Mouse (Mus musculus) midbrain, embryonic 11.5 days (tissue): ENCODE data around the gene Itgb1bp1. TPM values are rescaled to one million over a fixed set of nuclear protein-coding genes. Genes with fewer than 3 reads are reported as not detected.

Experiments used
- ATAC-seq: fragments of 200-750 bp; cut with Nextera tagmentation; 2 replicates; pipeline ENCODE4 v1.8.0; 2017; ENCODE audit warnings: moderate TSS enrichment, moderate library complexity; ENCODE audit not compliant: low FRiP score
- DNase-seq: peaks from one replicate; pipeline ENCODE4 v3.0.0; 2015; ENCODE audit warnings: low spot score; ENCODE audit errors: missing footprints
- H3K27ac ChIP-seq: fragments of 300-500 bp; sonication (generic); 2 replicates; pipeline ENCODE4 v1.5.1; 2014; ENCODE audit warnings: low read depth, low read length
- H3K27me3 ChIP-seq: fragments of 300-500 bp; sonication (generic); 2 replicates; pipeline ENCODE4 v1.6.1; 2014; ENCODE audit warnings: mild to moderate bottlenecking, low read length, moderate library complexity, mixed read lengths; ENCODE audit not compliant: control insufficient read depth, insufficient read depth
- H3K36me3 ChIP-seq: fragments of 300-500 bp; sonication (generic); 2 replicates; pipeline ENCODE4 v1.6.1; 2014; ENCODE audit warnings: mild to moderate bottlenecking, low read length, moderate library complexity, mixed read lengths; ENCODE audit not compliant: control insufficient read depth, insufficient read depth
- H3K4me1 ChIP-seq: fragments of 300-500 bp; sonication (generic); 2 replicates; pipeline ENCODE4 v1.6.1; 2014; ENCODE audit warnings: low read length; ENCODE audit not compliant: control insufficient read depth, insufficient read depth
- H3K4me2 ChIP-seq: fragments of 300-500 bp; sonication (generic); 2 replicates; pipeline ENCODE4 v1.6.1; 2014; ENCODE audit warnings: mild to moderate bottlenecking, moderate library complexity
- H3K4me3 ChIP-seq: fragments of 300-500 bp; sonication (generic); 2 replicates; pipeline ENCODE4 v1.5.1; 2014; ENCODE audit warnings: low read depth, low read length
- H3K9ac ChIP-seq: fragments of 300-500 bp; sonication (generic); 2 replicates; pipeline ENCODE4 v1.6.1; 2014; ENCODE audit warnings: low read length
- H3K9me3 ChIP-seq: fragments of 300-500 bp; sonication (generic); 2 replicates; pipeline ENCODE4 v1.6.1; 2016; ENCODE audit warnings: low read length; ENCODE audit not compliant: control insufficient read depth
- WGBS: fragments of 180-500 bp; shearing (Covaris S2); extraction: QIAGEN DNeasy Blood & Tissue Kit; methylation state at CpG from one replicate; pipeline ENCODE4 v1.1.7; 2014; 5-methylcytosine and 5-hydroxymethylcytosine counted together
- polyA plus RNA-seq: library from polyadenylated mRNA; unstranded; fragments of >200 nt; fragmentation: Nextera tagmentation; extraction: Ambion mirVana; gene quantifications from 2 replicates; pipeline ENCODE4 v1.2.1, GENCODE M21; 2014

Gene Itgb1bp1
- polyA plus RNA-seq, 1 experiment from 2014 or later = 42.6 TPM

- ATAC-seq (no peak), DNase-seq (no peak)
- Histone ChIP-seq H3K9ac (no peak overlapping the region), H3K9me3 (no peaks in the 10 kb centered on the region), H3K36me3 (peaks cover 12% of the 10 kb centered on the region; the same call in 1 of the 2 replicates), H3K4me2 (no peak overlapping the region), H3K27me3 (no peaks in the 10 kb centered on the region), H3K4me1 (peaks cover 10% of the 10 kb centered on the region; the same call in 1 of the 2 replicates), H3K27ac (no peak overlapping the region), H3K4me3 (no peak overlapping the region)
- WGBS = 84% methylated on average over 10 of the region's 10 CpGs
These were observed 84.4 kb downstream of the Itgb1bp1 start for GRCm38 (mm10) chr12:21201485-21202269.

- WGBS = 97% methylated on average over 8 of the region's 8 CpGs
- H3K4me3 ChIP-seq = no peak overlapping the region
- H3K9me3 ChIP-seq = no peaks in the 10 kb centered on the region
- H3K36me3 ChIP-seq = peaks cover 12% of the 10 kb centered on the region; the same call in 1 of the 2 replicates
- ATAC-seq (no peak), DNase-seq (no peak)
- H3K27me3 ChIP-seq = no peaks in the 10 kb centered on the region
- no peak overlapping the region for H3K27ac ChIP-seq
- H3K4me2 ChIP-seq = no peak overlapping the region
- H3K4me1 ChIP-seq = peaks cover 10% of the 10 kb centered on the region; the same call in 1 of the 2 replicates
- H3K9ac ChIP-seq = no peak overlapping the region
These were observed 85.5 kb downstream of the Itgb1bp1 start for GRCm38 (mm10) chr12:21200613-21201012.

GRCm38 (mm10) chr12:21196420-21196819 is 89.7 kb downstream of the Itgb1bp1 start:
- Histone ChIP-seq H3K9me3 (no peaks in the 10 kb centered on the region), H3K4me1 (0 out of 2 replicates have a peak, but pooled peaks cover 2% of the 10 kb centered on the region), H3K4me2 (no peak overlapping the region), H3K27me3 (no peaks in the 10 kb centered on the region), H3K27ac (no peak overlapping the region), H3K36me3 (peaks cover 5% of the 10 kb centered on the region; the same call in 1 of the 2 replicates), H3K4me3 (no peak overlapping the region), H3K9ac (no peak overlapping the region)
- 94% methylated on average over 4 of the region's 4 CpGs for WGBS
- DNase-seq = no peak
- no peak for ATAC-seq

- DNase-seq = no peak
- Histone ChIP-seq H3K27ac (no peak overlapping the region), H3K27me3 (no peaks in the 10 kb centered on the region), H3K9me3 (no peaks in the 10 kb centered on the region), H3K4me2 (no peak overlapping the region), H3K4me3 (no peak overlapping the region), H3K4me1 (0 out of 2 replicates have a peak, but pooled peaks cover 2% of the 10 kb centered on the region), H3K9ac (no peak overlapping the region), H3K36me3 (peaks cover 5% of the 10 kb centered on the region; the same call in 1 of the 2 replicates)
- no peak for ATAC-seq
- WGBS = 95% methylated on average over 3 of the region's 3 CpGs
These were observed 90.6 kb downstream of the Itgb1bp1 start for GRCm38 (mm10) chr12:21195497-21195896.

GRCm38 (mm10) chr12:21191546-21191945 is 94.5 kb downstream of the Itgb1bp1 start:
- WGBS = 89% methylated on average over 2 of the region's 2 CpGs
- Histone ChIP-seq H3K4me2 (no peak overlapping the region), H3K4me1 (no peaks in the 10 kb centered on the region), H3K4me3 (no peak overlapping the region), H3K9me3 (no peaks in the 10 kb centered on the region), H3K36me3 (no peaks in the 10 kb centered on the region; the same call in 1 of the 2 replicates), H3K27ac (no peak overlapping the region), H3K9ac (no peak overlapping the region), H3K27me3 (no peaks in the 10 kb centered on the region)
- DNase-seq (no peak), ATAC-seq (no peak)

Other genes with a start within 250 kb of the Itgb1bp1 start
- 138 and 145 TPM in 2 replicates for gene Cpsf3, start 893 bp downstream of the Itgb1bp1 start, polyA plus RNA-seq
- 49.5 and 50.8 TPM in 2 replicates for gene Iah1, start 30.1 kb upstream of the Itgb1bp1 start, polyA plus RNA-seq
- 38.8 and 39.9 TPM in 2 replicates for gene Adam17, start 87.3 kb upstream of the Itgb1bp1 start, polyA plus RNA-seq
- 1,296 and 1,418 TPM in 2 replicates for gene Ywhaq, start 131.4 kb upstream of the Itgb1bp1 start, polyA plus RNA-seq